Mouse (Mus musculus): ENCODE results near the gene Pwwp2b. TPM values are rescaled to one million over a fixed set of nuclear protein-coding genes. Genes with fewer than 3 reads are reported as not detected.

Pwwp2b gene
- polyA plus RNA-seq, 1 experiment: 7.9 TPM

DNA sequence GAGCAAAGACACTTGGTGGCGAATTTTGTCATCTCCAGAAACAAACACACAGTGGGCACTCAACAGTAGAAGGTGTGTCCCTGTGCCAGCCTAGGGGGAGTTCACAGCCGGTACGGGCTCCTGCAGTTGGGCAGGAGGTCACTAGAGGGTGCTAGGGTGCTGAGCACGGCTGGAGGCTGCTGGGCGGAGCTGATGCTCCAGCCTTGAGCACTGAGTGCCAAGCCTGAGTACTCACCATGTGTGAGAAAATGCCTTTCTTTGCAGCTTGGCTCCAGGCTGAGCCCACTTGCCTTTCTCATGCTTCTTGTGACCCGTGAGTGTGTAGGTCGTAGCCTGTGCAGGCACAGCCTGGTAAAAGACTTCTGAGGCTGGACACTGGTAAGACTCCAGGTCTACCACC is 14.6 kb upstream of the Pwwp2b start:
- WGBS: 3% methylated on average over 7 of the region's 7 CpGs

DNA sequence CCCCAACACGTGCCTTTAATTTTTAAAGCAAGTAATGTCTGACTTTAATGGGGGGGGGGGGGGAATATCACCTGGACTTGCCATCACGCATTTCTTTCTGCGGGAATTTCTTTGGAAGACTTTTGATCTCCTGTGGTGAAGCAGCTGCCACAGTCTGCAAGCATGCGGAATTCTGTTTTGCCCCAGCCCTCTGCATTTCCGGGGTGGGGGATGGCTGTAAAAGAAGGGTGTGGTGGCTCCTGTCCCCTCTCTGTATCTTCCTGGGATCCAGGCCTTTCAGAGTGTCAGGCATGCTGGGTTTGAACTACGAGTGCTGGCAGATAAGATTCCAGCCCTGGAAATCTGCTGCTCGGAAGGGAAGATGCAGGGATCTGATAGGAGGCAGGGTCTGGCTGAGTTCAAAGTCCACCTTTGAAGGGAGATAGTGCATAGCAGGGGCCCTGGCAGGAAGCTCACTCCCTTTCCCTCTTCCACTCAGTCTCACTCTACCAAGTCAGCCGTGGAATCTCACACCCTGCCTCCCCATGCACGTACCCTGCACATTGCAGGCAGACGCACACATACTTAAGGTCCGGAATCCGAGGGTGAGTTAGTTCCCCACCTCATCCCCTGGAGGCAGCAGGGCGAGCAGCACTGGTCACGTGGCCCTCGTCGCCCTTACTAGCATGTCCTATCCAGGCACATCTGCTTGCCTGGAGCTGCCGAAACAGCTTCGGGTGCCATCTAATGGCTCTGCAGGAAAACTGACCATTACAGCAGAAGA is 13.7 kb upstream of the Pwwp2b start:
- peak; percentile 67 for DNase-seq
- Histone ChIP-seq H3K4me3 (ENCODE audit: insufficient read depth, low read depth, low read length) (no peak overlapping the region), H3K4me1 (ENCODE audit: control insufficient read depth, insufficient read depth, low read length) (no peaks in the 10 kb centered on the region), H3K27me3 (replicated peaks; ENCODE audit: control insufficient read depth, insufficient read depth, low read length) (no peaks in the 10 kb centered on the region), H3K36me3 (ENCODE audit: control insufficient read depth, insufficient read depth, low read length) (no peaks in the 10 kb centered on the region), H3K27ac (ENCODE audit: insufficient read depth, low read depth, low read length) (no peak overlapping the region)
- WGBS: 24% methylated on average over 18 of the region's 18 CpGs
- TF ChIP-seq POLR2A (IDR thresholded peaks at IDR 0.05; ENCODE audit: low read depth, low read length) (no peak), CTCF (conservative IDR thresholded peaks at IDR 0.05; ENCODE audit: insufficient read depth, insufficient read length, low read depth, low read length) (peak; percentile 38; the same call in 1 of the 2 replicates)

More for the DNA sequence above, 14.6 kb upstream of the Pwwp2b start:
- no peak overlapping the region for H3K27ac ChIP-seq (ENCODE audit: insufficient read depth, low read depth, low read length)
- no peak overlapping the region for H3K4me3 ChIP-seq (ENCODE audit: insufficient read depth, low read depth, low read length)
- peak; percentile 90 for DNase-seq
- no peaks in the 10 kb centered on the region for H3K4me1 ChIP-seq (ENCODE audit: control insufficient read depth, insufficient read depth, low read length)
- TF ChIP-seq POLR2A (IDR thresholded peaks at IDR 0.05; ENCODE audit: low read depth, low read length) (no peak), CTCF (conservative IDR thresholded peaks at IDR 0.05; ENCODE audit: insufficient read depth, insufficient read length, low read depth, low read length) (peak; percentile 98)
- no peaks in the 10 kb centered on the region for H3K27me3 ChIP-seq (replicated peaks; ENCODE audit: control insufficient read depth, insufficient read depth, low read length)
- no peaks in the 10 kb centered on the region for H3K36me3 ChIP-seq (ENCODE audit: control insufficient read depth, insufficient read depth, low read length)

DNA sequence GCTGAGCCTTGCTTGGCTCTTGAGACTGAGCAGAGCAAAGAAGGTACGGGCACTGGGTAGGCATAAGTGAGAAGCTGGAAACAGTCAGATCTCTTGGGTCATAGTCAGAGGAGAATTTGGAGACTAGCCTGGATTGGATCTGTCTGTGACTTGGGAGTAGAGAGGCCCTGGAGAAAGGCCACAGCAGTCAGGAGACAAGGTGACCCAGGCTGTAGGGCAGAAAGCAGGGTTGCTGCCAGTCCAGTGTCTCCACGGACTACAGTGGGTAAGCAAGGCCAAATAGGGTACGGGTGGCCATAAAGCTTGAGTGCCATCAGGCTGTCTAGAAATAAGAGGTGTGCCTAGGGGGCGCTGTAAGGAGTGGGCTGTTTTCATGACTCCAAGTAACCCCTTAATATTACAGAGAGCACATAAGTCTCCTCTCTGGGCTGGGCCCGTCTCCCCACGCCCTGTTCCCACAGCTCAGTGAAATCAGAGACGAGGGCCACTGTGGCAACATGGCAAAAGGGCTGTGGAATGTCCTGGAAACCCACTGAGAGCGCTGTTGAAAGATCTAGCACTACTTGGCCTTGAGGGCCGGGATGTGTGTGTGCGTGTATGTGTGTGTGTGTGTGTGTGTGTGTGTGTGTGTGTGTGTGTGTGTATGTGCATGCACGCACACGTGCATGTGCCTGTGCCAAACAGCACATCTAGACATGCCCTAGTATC is 12.5 kb upstream of the Pwwp2b start:
- TF ChIP-seq POLR2A (IDR thresholded peaks at IDR 0.05; ENCODE audit: low read depth, low read length) (no peak), CTCF (conservative IDR thresholded peaks at IDR 0.05; ENCODE audit: insufficient read depth, insufficient read length, low read depth, low read length) (no peak)
- Histone ChIP-seq H3K27me3 (replicated peaks; ENCODE audit: control insufficient read depth, insufficient read depth, low read length) (no peaks in the 10 kb centered on the region), H3K27ac (ENCODE audit: insufficient read depth, low read depth, low read length) (no peak overlapping the region), H3K4me1 (ENCODE audit: control insufficient read depth, insufficient read depth, low read length) (no peaks in the 10 kb centered on the region), H3K36me3 (ENCODE audit: control insufficient read depth, insufficient read depth, low read length) (no peaks in the 10 kb centered on the region), H3K4me3 (ENCODE audit: insufficient read depth, low read depth, low read length) (no peak overlapping the region)
- 89% methylated on average over 12 of the region's 12 CpGs for WGBS
- no peak for DNase-seq

DNA sequence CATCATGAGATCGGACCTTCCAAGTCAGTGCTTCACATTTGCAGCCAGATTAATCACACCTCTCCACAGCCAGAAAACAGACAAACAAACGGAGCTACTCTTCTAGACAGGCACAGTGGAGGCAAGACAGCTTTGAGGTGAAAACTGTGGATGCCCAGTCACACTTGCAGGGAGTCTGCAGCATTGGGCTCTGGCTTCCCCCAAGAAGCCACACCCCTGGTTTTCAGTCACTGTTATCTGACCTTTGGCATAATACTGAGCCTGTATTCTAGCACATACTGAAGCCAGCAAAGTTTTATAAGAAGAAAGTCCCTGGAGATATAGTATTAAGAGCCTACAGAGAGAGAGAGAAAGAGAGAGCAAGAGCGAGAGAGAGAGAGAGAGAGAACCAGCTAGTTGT is 8.8 kb upstream of the Pwwp2b start:
- no peak for DNase-seq

DNA sequence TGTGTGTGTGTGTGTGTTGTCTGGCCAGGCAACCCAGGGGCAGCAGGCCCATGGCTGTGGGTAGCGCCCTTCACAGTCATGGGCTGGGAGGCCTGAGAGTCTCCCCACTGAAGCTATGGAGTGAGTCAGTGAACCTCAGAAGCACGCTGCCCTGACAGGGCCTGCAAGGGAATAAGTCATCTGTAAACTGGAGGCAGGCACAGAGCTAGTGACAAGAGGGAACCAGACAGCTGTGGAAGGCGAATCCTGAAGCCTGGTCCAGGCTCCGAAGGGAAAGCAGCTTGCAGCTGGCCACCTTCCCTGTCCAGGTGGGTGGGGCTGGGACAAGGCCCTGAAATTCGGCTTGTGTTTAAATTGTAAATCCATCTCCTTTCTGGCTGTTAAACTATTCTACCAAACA is 2.2 kb upstream of the Pwwp2b start:
- H3K4me1 ChIP-seq (ENCODE audit: control insufficient read depth, insufficient read depth, low read length): peaks cover 4% of the 10 kb centered on the region; the same call in 1 of the 2 replicates
- H3K27me3 ChIP-seq (replicated peaks; ENCODE audit: control insufficient read depth, insufficient read depth, low read length): no peaks in the 10 kb centered on the region
- no peak overlapping the region for H3K4me3 ChIP-seq (ENCODE audit: insufficient read depth, low read depth, low read length)
- no peak for DNase-seq
- TF ChIP-seq POLR2A (IDR thresholded peaks at IDR 0.05; ENCODE audit: low read depth, low read length) (no peak), CTCF (conservative IDR thresholded peaks at IDR 0.05; ENCODE audit: insufficient read depth, insufficient read length, low read depth, low read length) (no peak)
- WGBS: 74% methylated on average over 5 of the region's 5 CpGs
- H3K27ac ChIP-seq (ENCODE audit: insufficient read depth, low read depth, low read length): no peak overlapping the region
- no peaks in the 10 kb centered on the region for H3K36me3 ChIP-seq (ENCODE audit: control insufficient read depth, insufficient read depth, low read length)

More for the DNA sequence above, 8.8 kb upstream of the Pwwp2b start:
- H3K27ac ChIP-seq (ENCODE audit: insufficient read depth, low read depth, low read length): no peak overlapping the region
- no peaks in the 10 kb centered on the region for H3K27me3 ChIP-seq (replicated peaks; ENCODE audit: control insufficient read depth, insufficient read depth, low read length)
- H3K4me3 ChIP-seq (ENCODE audit: insufficient read depth, low read depth, low read length): no peak overlapping the region
- H3K36me3 ChIP-seq (ENCODE audit: control insufficient read depth, insufficient read depth, low read length): no peaks in the 10 kb centered on the region
- no peak for TF ChIP-seq CTCF (conservative IDR thresholded peaks at IDR 0.05; ENCODE audit: insufficient read depth, insufficient read length, low read depth, low read length)
- TF ChIP-seq POLR2A (IDR thresholded peaks at IDR 0.05; ENCODE audit: low read depth, low read length): no peak
- WGBS: 76% methylated on average over 3 of the region's 3 CpGs
- H3K4me1 ChIP-seq (ENCODE audit: control insufficient read depth, insufficient read depth, low read length): no peaks in the 10 kb centered on the region

DNA sequence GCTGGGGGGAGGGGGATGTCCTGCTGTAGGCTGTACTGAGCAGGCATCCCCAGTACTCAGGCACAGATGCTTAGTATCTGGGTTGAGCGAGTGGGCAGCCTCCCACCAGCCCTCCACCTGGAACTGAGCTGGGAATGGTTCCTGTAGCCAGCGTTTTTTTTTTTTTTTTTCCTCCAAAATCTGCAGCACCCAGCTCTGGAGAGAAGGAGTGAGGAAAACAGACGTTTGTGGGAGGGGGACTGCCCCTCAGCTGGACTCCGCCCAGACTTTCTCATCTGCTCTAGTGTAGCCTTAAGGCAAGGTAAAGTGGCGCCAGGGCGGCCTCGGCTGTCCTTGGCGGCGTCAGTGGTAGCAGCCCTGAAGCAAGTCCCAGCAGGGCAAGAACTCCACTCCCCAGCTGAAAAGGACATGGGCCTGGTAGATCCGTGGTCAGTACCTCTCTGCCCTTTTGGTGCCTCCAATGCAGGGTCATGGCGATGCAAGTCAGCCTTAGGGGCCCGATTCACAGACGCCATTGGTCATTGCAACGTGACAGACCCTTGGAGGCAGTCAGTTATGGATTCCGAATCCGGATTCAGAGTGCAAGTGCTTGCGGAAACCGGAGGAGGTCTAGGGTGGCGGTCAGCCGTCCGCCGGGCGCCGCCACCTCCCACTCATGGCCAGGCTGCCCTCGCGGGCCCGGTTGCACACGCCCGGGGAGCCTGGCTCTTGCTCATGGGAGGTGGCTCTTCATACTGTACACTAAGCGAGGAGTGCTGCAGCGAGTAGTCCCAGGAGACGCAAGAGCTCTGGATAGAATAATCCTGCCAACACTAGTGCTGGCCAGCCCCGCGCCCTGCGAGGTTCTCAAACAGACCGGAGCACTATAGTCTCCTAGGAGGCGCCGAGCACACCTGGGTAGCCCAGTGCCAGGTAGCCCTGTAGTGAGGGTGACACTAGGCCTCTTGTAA is 1.1 kb upstream of the Pwwp2b start:
- 25% methylated on average over 38 of the region's 38 CpGs for WGBS
- Histone ChIP-seq H3K27me3 (replicated peaks; ENCODE audit: control insufficient read depth, insufficient read depth, low read length) (no peaks in the 10 kb centered on the region), H3K27ac (ENCODE audit: insufficient read depth, low read depth, low read length) (peak overlapping the region; percentile 97), H3K4me3 (ENCODE audit: insufficient read depth, low read depth, low read length) (peak overlapping the region; percentile 83), H3K4me1 (ENCODE audit: control insufficient read depth, insufficient read depth, low read length) (peaks cover 8% of the 10 kb centered on the region; the same call in 1 of the 2 replicates), H3K36me3 (ENCODE audit: control insufficient read depth, insufficient read depth, low read length) (no peaks in the 10 kb centered on the region)
- peak; percentile 63 for DNase-seq
- TF ChIP-seq POLR2A (IDR thresholded peaks at IDR 0.05; ENCODE audit: low read depth, low read length) (no peak), CTCF (conservative IDR thresholded peaks at IDR 0.05; ENCODE audit: insufficient read depth, insufficient read length, low read depth, low read length) (no peak)

Measured in kidney, adult 2 months (tissue).